Mouse (Mus musculus) heart, adult 2 months (tissue): ENCODE measurements around the gene Ifi27l2b. TPM values are rescaled to one million over a fixed set of nuclear protein-coding genes. Genes with fewer than 3 reads are reported as not detected.

Experiments
- DNase-seq, 2 experiments: peaks; one replicate each; pipeline ENCODE4 v3.0.0; 2021
- H3K27ac ChIP-seq: fragments of 200-600 bp; 2 replicates; pipeline ENCODE4 v1.8.1; 2022
- H3K27me3 ChIP-seq: fragments of 200-500 bp; 2 replicates; pipeline ENCODE4 v1.6.1; 2012; ENCODE audit warnings: mild to moderate bottlenecking, low read length, inconsistent platforms, mixed read lengths; ENCODE audit not compliant: control insufficient read depth, insufficient read depth
- H3K36me3 ChIP-seq: fragments of 200-500 bp; 2 replicates; pipeline ENCODE4 v1.6.1; 2012; ENCODE audit warnings: low read length, inconsistent platforms; ENCODE audit not compliant: control insufficient read depth, insufficient read depth
- H3K4me1 ChIP-seq: fragments of 200-500 bp; 2 replicates; pipeline ENCODE4 v1.6.1; 2011; ENCODE audit warnings: low read length; ENCODE audit not compliant: control insufficient read depth, insufficient read depth
- H3K4me3 ChIP-seq: fragments of 200-600 bp; 2 replicates; pipeline ENCODE4 v1.8.1; 2022
- H3K79me2 ChIP-seq: fragments of 200-500 bp; replicated peaks from 2 replicates; pipeline ENCODE4 v1.6.1; 2012; ENCODE audit warnings: mild to moderate bottlenecking, inconsistent platforms, low read length, moderate library complexity, mixed read lengths; ENCODE audit not compliant: control insufficient read depth, insufficient read depth
- H3K9ac ChIP-seq: fragments of 200-500 bp; 2 replicates; pipeline ENCODE4 v1.6.1; 2012; ENCODE audit warnings: low read depth, mild to moderate bottlenecking, control low read depth, inconsistent platforms, low read length, mixed read lengths
- CTCF ChIP-seq: fragments of 200-600 bp; IDR thresholded peaks from 2 replicates; pipeline ENCODE4 v1.8.1; 2022; ENCODE audit warnings: antibody characterized with exemption, mild to moderate bottlenecking, moderate library complexity
- EP300 ChIP-seq: fragments of 200-500 bp; IDR thresholded peaks from 2 replicates; pipeline ENCODE4 v1.6.1; 2011; ENCODE audit warnings: low read depth, low read length, control low read depth; ENCODE audit not compliant: insufficient read depth
- POLR2A ChIP-seq: fragments of 200-500 bp; IDR thresholded peaks from 2 replicates; pipeline ENCODE4 v1.6.1; 2011; ENCODE audit warnings: mild to moderate bottlenecking, low read depth, low read length, control low read depth; ENCODE audit not compliant: insufficient read depth
- WGBS: fragments of 180-500 bp; shearing (Covaris S2); methylation state at CpG from one replicate; pipeline ENCODE4 v1.1.7; 2018; 5-methylcytosine and 5-hydroxymethylcytosine counted together
- intact Hi-C: fragments of 180-260 bp; cut with DNase I; formaldehyde crosslinking; loops from one replicate; pipeline ENCODE4 v1.15.1; 2025
- polyA plus RNA-seq: library from polyadenylated mRNA; depleted of rRNA; stranded (reverse); fragments of >200 nt; gene quantifications from 2 replicates; pipeline ENCODE4 v1.2.3, GENCODE M21; 2012
- total RNA-seq, 2 experiments: library from RNA; stranded (reverse); gene quantifications; 2 replicates each; pipeline ENCODE4 v1.2.3; 2021

The Ifi27l2b gene
- total and polyA plus RNA-seq, 3 experiments, result 0.29 TPM; not detected in 2

- Histone ChIP-seq H3K27me3 (no peaks in the 10 kb centered on the region), H3K4me3 (peak within 1 kb of the TSS; percentile 65), H3K9ac (peak within 1 kb of the TSS; percentile 62), H3K79me2 (no peaks in the 10 kb centered on the region), H3K36me3 (peaks cover 5% of the 10 kb centered on the region), H3K27ac (peak within 1 kb of the TSS; percentile 98), H3K4me1 (peaks cover 7% of the 10 kb centered on the region)
- intact Hi-C loops, result loop anchor here (5.0 kb wide), 1 partner anchor 98 kb away; the partner anchor contains the start of gene Ppp4r4
- 34% methylated on average over 8 of the region's 8 CpGs for WGBS
- TF ChIP-seq EP300 (peak; percentile 79), POLR2A (peak; percentile 92), CTCF (no peak)
- peak; percentile 75 to 88 for DNase-seq
These were observed 22.9 kb downstream of the Ifi27l2b start, which contains the start of gene Ifi27 for GRCm38 (mm10) chr12:103433986-103434731. Gene Ifi27, plus strand, starts transcription at chr12:103434211.

- H3K9ac ChIP-seq, result no peak overlapping the region
- H3K27ac ChIP-seq, result peak overlapping the region; percentile 73
- no peak overlapping the region for H3K4me3 ChIP-seq
- H3K79me2 ChIP-seq, result no peaks in the 10 kb centered on the region
- H3K36me3 ChIP-seq, result peaks cover 5% of the 10 kb centered on the region
- peaks cover 7% of the 10 kb centered on the region for H3K4me1 ChIP-seq
- intact Hi-C loops, result loop anchor here (5.0 kb wide), 1 partner anchor 99 kb away; the partner anchor contains the start of gene Ppp4r4
- TF ChIP-seq POLR2A (no peak), EP300 (no peak), CTCF (no peak)
- H3K27me3 ChIP-seq, result no peaks in the 10 kb centered on the region
- 41% methylated on average over 2 of the region's 2 CpGs for WGBS
- DNase-seq, result peak in 1 of 2 experiments; percentile 20
These were observed 23.6 kb downstream of the Ifi27l2b start for GRCm38 (mm10) chr12:103433430-103433829.

GRCm38 (mm10) chr12:103426710-103427109 is 30.3 kb downstream of the Ifi27l2b start:
- Histone ChIP-seq H3K36me3 (peaks cover 24% of the 10 kb centered on the region), H3K27ac (no peak overlapping the region), H3K27me3 (no peaks in the 10 kb centered on the region), H3K4me1 (peaks cover 15% of the 10 kb centered on the region), H3K4me3 (no peak overlapping the region), H3K9ac (no peak overlapping the region), H3K79me2 (peaks cover 9% of the 10 kb centered on the region)
- TF ChIP-seq EP300, result no peak
- no peak for TF ChIP-seq POLR2A
- peak; percentile 18; the same call in 1 of the 2 replicates for TF ChIP-seq CTCF
- WGBS, result 89% methylated on average over 7 of the region's 7 CpGs
- no peak for DNase-seq
- intact Hi-C loops, result loop anchor here (1.0 to 5.0 kb wide), 2 partner anchors 39 to 66 kb away; partner anchors contain the start of gene Otub2

- Histone ChIP-seq H3K36me3 (peaks cover 31% of the 10 kb centered on the region), H3K79me2 (peaks cover 9% of the 10 kb centered on the region), H3K27ac (peak within 1 kb of the TSS; percentile 70), H3K9ac (peak within 1 kb of the TSS; percentile 98), H3K27me3 (no peaks in the 10 kb centered on the region), H3K4me1 (peaks cover 16% of the 10 kb centered on the region), H3K4me3 (peak within 1 kb of the TSS; percentile 95)
- WGBS, result 2% methylated on average over 33 of the region's 33 CpGs
- peak; percentile 96 to 99 for DNase-seq
- peak; percentile 99 for TF ChIP-seq EP300
- peak; percentile 84 for TF ChIP-seq POLR2A
- TF ChIP-seq CTCF, result no peak; the same call in none of the 2 replicates
- intact Hi-C loops, result loop anchor here (1.0 to 5.0 kb wide), 2 partner anchors 39 to 66 kb away; partner anchors contain the start of gene Otub2
These were observed 31.1 kb downstream of the Ifi27l2b start, which contains the start of gene Ddx24 for GRCm38 (mm10) chr12:103425729-103426470. Gene Ddx24, minus strand, starts transcription at chr12:103425830.

- WGBS, result 4% methylated on average over 33 of the region's 33 CpGs
- TF ChIP-seq POLR2A (no peak), EP300 (no peak), CTCF (no peak)
- Histone ChIP-seq H3K27me3 (no peaks in the 10 kb centered on the region), H3K9ac (peak overlapping the region; percentile 98), H3K79me2 (peaks cover 9% of the 10 kb centered on the region), H3K4me1 (peaks cover 16% of the 10 kb centered on the region), H3K36me3 (peaks cover 34% of the 10 kb centered on the region), H3K27ac (peak overlapping the region; percentile 70), H3K4me3 (peak overlapping the region; percentile 95)
- no peak for DNase-seq
- intact Hi-C loops, result loop anchor here (5.0 kb wide), 1 partner anchor 38 kb away; the partner anchor contains the start of gene Otub2
These were observed 31.9 kb downstream of the Ifi27l2b start for GRCm38 (mm10) chr12:103425016-103425728.
